Mouse (Mus musculus) cerebellum, postnatal 4 days (tissue): ENCODE measurements at regions not wholly inside any gene's neighbourhood (a gene's known extent, or its start where the extent isn't known, plus 50 kb on each side); places are given as distances from the start of the nearest gene placed in this dataset.
A peak's percentile ranks its signal among the peaks of the same experiment; 100 is the strongest.

Experiments used
- DNase-seq, 2 experiments: peaks; one replicate each; pipeline ENCODE4 v3.0.0; 2022; ENCODE audit warnings: low spot score in 2 of 2, mixed read lengths in 1 of 2

GRCm38 (mm10) chr16:68017672-68018071 lies 397.0 kb upstream of the Cadm2 start:
- no peak for DNase-seq

DNA sequence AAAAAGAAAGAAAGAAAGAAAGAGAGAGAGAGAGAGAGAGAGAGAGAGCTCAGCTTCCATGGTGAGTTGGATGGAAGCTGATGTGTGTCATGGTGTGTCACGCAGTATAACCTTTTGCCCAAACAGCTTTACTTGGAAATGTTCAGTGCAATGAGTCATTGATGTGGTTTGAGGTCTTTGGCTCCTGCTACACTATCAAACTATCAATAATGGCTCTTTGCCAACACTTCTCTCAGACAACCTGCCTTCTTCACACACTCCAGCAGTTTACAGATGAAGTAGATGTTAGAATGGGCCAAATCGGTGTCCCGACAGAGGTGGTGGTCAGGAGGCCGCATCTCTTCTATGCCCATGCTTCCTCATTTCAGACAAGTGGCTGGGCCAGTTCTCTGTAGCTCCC lies 369.0 kb upstream of the Cadm2 start:
- no peak for DNase-seq

- no peak for DNase-seq
Measured at GRCm38 (mm10) chr16:67976565-67976964, 355.9 kb upstream of the Cadm2 start.

GRCm38 (mm10) chr16:67968311-67969145 lies 347.8 kb upstream of the Cadm2 start:
- no peak for DNase-seq

GRCm38 (mm10) chr16:67949112-67949511 lies 328.4 kb upstream of the Cadm2 start:
- no peak for DNase-seq

GRCm38 (mm10) chr16:67944406-67944805 lies 323.7 kb upstream of the Cadm2 start:
- no peak for DNase-seq

GRCm38 (mm10) chr16:67919175-67919574 lies 298.5 kb upstream of the Cadm2 start:
- DNase-seq: no peak

- DNase-seq: peak in 1 of 2 experiments; percentile 3
Measured at GRCm38 (mm10) chr16:67871304-67872022, 250.8 kb upstream of the Cadm2 start.

- no peak for DNase-seq
Measured at GRCm38 (mm10) chr16:67850201-67850600, 229.5 kb upstream of the Cadm2 start.

GRCm38 (mm10) chr16:67844481-67844880 lies 223.8 kb upstream of the Cadm2 start:
- peak in 1 of 2 experiments; percentile 72 for DNase-seq

- no peak for DNase-seq
Measured at GRCm38 (mm10) chr16:67797236-67797635, 176.5 kb upstream of the Cadm2 start.

DNA sequence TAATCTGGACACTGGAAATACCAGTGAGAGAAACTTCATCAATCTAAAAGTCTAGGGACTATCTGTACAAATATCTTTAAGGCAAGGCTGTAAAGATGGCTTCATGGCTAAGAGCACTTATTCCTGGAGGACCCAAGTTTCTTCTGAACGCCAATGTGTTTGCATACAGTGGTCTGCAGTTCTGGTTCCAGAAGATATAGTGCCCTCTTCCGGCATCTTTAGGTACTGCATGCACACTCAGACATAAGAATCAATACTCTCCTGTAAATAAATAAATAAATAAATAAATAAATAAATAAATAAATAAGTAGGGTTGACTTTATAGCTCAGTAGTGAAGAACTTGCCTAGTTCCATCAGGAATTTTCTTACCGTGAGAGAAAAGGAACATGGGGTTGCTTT lies 155.4 kb upstream of the Cadm2 start:
- DNase-seq: peak in 1 of 2 experiments; percentile 31

- DNase-seq: no peak
Measured at GRCm38 (mm10) chr16:67769114-67769513, 148.4 kb upstream of the Cadm2 start.

- no peak for DNase-seq
Measured at GRCm38 (mm10) chr16:67735398-67735797, 114.7 kb upstream of the Cadm2 start.

DNA sequence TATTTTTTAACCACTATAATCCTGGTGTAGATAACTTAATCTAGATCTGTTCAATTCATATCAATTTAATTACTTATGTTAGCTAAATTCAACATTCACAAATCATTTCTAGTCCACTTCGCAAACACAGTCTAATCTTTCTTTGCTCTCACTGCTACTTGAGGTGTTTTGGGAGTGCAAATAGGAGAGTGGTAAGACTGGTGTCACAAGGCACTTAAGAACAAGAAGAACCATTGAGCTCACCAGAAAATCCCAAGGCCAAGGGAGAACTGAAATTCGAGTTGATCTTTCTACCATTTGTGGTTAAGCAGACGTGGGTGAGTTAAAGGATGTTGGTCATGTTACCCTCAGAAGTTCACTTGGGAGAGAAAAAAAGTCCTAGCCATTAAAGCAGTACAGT lies 77.9 kb upstream of the Cadm2 start:
- DNase-seq: no peak
